Mouse (Mus musculus) G1E (cell line): Measurements from ENCODE around the gene Cacybp.

Experiments used
- GATA1 ChIP-seq: IDR thresholded peaks from 2 replicates; pipeline ENCODE4 v1.6.1; 2012; ENCODE audit warnings: borderline replicate concordance, low read length, inconsistent platforms, mixed read lengths
- GATA2 ChIP-seq: IDR thresholded peaks from 2 replicates; pipeline ENCODE4 v1.6.1; 2012; ENCODE audit warnings: low read depth, low read length, inconsistent platforms, borderline replicate concordance

DNA sequence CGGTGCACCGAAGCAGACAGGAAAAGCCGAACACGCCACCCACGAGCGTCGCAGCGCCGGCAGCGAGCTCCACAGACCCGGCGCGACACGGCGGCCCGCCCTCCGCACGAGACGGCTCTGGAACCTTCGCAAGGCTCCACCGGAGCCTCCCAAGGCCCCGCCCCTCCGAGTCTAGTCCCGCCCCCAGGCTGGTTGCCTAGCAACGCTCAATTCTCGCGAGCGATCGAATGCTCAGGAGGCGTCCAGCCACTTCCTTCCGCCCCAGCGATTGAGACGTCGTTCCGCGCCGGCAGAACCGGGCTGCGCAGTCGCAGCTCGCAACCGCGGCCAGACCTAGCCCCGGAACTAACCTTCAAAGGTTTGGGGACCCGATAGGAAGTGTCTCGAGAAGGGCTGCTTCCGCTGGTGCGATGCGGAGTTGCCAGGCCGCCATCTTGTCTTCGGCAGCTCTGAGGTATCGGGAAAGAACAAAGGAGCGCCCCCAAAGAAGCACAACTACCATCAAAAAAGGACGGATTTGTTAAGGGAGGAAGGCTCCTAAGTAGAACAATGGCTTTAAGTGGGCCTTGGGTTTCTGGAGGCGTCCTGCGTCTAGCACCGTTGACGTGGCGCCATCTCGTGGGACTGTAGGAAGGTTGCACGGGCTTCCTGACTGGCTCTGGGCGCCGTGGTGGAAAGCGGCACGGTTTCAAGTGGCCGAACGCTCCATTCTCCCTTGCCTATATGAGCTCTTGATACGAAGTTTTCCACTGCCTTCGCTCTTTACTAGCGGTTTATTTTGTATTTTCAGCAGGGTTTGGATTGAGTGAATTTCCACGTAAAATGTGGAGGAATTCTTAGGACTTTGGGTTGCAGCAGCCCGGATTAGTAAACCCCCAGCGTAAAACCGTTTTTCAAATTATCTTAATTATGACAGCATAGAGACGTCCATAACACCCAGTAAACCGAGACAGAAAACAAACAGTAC is at the start of gene Cacybp:
- TF ChIP-seq GATA2, result no peak
- TF ChIP-seq GATA1, result no peak
